Mouse (Mus musculus): ENCODE results near the gene Sgip1.

DNA sequence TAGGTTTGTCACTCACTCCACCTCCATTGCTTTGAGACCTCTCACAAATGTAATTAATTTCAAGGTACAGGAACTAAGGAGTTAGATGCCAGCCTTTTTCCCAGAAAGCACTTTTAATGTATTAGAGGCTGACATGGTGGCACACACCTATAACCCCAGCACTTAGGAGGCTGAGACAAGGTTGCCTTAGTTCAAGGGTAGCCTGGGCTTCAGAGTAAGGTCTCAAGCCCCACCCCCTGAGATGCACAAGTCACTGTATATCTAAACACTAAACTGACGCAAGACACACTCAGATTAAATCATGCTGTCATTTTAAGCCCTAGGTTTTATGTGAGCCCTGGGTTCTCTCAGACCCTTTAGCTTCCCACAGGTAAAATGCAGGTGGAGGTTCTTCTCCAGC is 92.1 kb downstream of the Sgip1 start:
- no peak for TF ChIP-seq CTCF (IDR thresholded peaks at IDR 0.05; ENCODE audit: control insufficient read depth, insufficient read depth, insufficient replicate concordance, low read depth, low read length)
- no peak for TF ChIP-seq POLR2A (IDR thresholded peaks at IDR 0.05; ENCODE audit: control insufficient read depth, low read depth, low read length)

Measured in testis, adult 2 months (tissue).